Mouse (Mus musculus) heart, postnatal 4 days (tissue): Measurements from ENCODE around the gene Gm21698. TPM values are rescaled to one million over a fixed set of nuclear protein-coding genes. Genes with fewer than 3 reads are reported as not detected.
"Not testable (repeated sequence)": the region's sequence is repeated elsewhere in the genome, so short reads cannot be mapped to it uniquely, and the experiment has no call there.

Experiments used
- DNase-seq: peaks from one replicate; pipeline ENCODE4 v3.0.0; 2021
- total RNA-seq, 2 experiments: library from RNA; stranded (reverse); gene quantifications; 2 replicates each; pipeline ENCODE4 v1.2.3; 2021

Gene Gm21698
- not detected for total RNA-seq

DNA sequence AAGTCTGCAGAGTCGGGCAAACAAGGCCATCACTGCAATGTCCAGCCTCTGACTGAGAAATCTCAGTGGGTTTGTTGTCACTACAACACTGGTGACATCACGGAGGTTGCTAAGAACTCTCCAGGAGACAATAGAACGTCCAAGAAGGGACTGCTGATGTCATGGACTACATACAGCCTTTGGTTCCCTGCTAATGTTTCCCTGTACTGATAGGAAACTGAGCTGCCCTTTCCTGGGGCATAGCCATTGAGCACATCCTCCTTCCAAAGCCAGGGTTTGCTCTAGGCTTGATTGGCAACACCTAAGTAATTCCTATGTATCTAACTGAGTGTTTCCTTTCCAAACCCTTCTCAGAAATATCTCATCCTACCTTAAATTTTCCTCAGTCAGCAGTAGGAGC is at the start of gene Gm21698:
Gene Gm21698 (minus strand): TSS at position 101 of the 400 bp plus-strand sequence.
- not testable (repeated sequence) for DNase-seq

DNA sequence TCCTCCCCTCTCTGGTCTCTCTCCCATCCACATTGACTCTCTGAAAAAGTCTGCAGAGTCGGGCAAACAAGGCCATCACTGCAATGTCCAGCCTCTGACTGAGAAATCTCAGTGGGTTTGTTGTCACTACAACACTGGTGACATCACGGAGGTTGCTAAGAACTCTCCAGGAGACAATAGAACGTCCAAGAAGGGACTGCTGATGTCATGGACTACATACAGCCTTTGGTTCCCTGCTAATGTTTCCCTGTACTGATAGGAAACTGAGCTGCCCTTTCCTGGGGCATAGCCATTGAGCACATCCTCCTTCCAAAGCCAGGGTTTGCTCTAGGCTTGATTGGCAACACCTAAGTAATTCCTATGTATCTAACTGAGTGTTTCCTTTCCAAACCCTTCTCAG is 34.4 kb upstream of the Gm21698 start, which contains the start of gene Gm5862:
Gene Gm5862 (minus strand): TSS at position 101 of the 400 bp plus-strand sequence.
- DNase-seq = not testable (repeated sequence)

- not testable (repeated sequence) for DNase-seq
Measured at GRCm38 (mm10) chr5:26007697-26008096, 19.2 kb upstream of the Gm21698 start.

- peak; percentile 5 for DNase-seq
Measured at GRCm38 (mm10) chr5:26006937-26007695, 18.7 kb upstream of the Gm21698 start.

GRCm38 (mm10) chr5:26004698-26005097 is 16.2 kb upstream of the Gm21698 start, which contains the start of gene Gm1979:
Gm1979 (minus strand) TSS chr5:26004798.
- DNase-seq = not testable (repeated sequence)

GRCm38 (mm10) chr5:25972563-25972962 is 15.9 kb downstream of the Gm21698 start, which contains the start of gene Gm21680:
Gm21680 (minus strand) TSS chr5:25972663.
- DNase-seq = not testable (repeated sequence)

DNA sequence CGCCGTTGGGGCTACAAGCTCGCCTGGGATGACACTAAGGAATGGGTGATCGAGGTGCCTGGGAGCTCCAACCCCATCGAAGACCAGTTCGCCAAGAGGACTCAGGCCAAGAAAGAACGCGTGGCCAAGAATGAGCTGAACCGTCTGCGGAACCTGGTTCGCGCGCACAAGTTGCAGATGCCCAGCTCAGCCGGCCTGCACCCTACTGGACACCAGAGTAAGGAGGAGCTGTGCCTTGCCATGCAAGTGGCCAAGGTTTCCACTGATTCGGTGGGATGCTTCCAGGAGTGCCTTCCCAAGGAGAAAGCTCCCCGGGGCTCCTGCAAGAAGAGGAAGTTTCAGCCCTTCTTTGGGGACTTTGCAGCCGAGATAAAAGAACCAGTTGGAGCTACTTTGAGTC is 31.4 kb downstream of the Gm21698 start:
- not testable (repeated sequence) for DNase-seq

DNA sequence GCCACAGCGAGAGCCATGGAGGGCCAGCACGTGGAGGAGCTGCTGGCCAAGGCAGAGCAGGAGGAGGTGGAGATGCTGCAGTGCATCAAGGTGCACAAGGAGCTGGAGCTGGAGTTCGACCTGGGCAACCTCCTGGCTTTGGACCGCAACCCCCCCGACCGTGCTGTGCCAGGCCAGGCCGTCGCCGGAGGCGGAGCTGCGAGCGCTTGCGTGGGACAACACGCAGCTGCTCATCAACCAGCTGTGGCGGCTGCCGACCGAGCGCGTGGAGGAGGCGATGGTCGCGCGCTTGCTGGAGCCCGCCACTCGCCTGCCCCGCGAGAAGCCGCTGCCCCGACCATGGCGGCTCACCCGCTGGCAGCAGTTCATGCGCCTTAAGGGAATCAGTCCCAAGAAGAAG is 31.8 kb downstream of the Gm21698 start:
- DNase-seq = not testable (repeated sequence)

DNA sequence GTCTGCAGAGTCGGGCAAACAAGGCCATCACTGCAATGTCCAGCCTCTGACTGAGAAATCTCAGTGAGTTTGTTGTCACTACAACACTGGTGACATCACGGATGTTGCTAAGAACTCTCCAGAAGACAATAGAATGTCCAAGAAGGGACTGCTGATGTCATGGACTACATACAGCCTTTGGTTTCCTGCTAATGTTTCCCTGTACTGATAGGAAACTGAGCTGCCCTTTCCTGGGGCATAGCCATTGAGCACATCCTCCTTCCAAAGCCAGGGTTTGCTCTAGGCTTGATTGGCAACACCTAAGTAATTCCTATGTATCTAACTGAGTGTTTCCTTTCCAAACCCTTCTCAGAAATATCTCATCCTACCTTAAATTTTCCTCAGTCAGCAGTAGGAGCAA is 34.1 kb downstream of the Gm21698 start, which contains the start of gene Gm21671:
Gene Gm21671 (minus strand): TSS at position 101 of the 400 bp plus-strand sequence.
- DNase-seq = not testable (repeated sequence)

DNA sequence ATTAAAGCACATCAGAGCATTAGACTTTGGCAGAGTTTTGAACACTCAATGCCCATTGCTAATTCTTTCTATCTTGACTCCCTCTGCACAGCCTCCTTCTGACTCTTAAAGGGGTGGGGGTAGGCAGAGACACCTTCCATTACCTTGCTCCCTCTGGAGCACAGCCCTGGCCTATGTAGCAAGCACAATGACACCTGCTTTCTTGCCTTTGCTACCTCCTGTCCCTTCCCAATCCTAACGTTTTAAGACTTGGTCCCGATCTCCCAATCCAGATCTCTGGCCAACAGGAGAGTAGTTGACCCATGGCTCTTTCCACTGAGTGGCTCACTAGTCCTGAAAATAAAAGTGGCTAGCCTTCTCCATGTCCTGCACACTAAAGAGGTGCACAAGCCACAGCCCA is 43.1 kb downstream of the Gm21698 start:
- not testable (repeated sequence) for DNase-seq

DNA sequence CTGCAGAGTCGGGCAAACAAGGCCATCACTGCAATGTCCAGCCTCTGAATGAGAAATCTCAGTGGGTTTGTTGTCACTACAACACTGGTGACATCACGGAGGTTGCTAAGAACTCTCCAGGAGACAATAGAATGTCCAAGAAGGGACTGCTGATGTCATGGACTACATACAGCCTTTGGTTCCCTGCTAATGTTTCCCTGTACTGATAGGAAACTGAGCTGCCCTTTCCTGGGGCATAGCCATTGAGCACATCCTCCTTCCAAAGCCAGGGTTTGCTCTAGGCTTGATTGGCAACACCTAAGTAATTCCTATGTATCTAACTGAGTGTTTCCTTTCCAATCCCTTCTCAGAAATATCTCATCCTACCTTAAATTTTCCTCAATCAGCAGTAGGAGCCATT is 46.2 kb downstream of the Gm21698 start, which contains the start of gene Gm21663:
Gene Gm21663 (minus strand): TSS at position 101 of the 400 bp plus-strand sequence.
- not testable (repeated sequence) for DNase-seq

Other genes starting within 250 kb of the Gm21698 start
- gene Actr3b, start 228.7 kb downstream of the Gm21698 start, total RNA-seq = 10 to 100 TPM; 18.2 to 20.3 TPM
- not detected for gene Gm21663, start 46.3 kb downstream of the Gm21698 start, total RNA-seq
- not detected for gene Gm21671, start 34.2 kb downstream of the Gm21698 start, total RNA-seq
- not detected for gene Gm21680, start 16.0 kb downstream of the Gm21698 start, total RNA-seq
- not detected for gene Gm1979, start 16.1 kb upstream of the Gm21698 start, total RNA-seq
- not detected for gene Gm5862, start 34.3 kb upstream of the Gm21698 start, total RNA-seq
- not detected for gene Speer4a, start 50.9 kb upstream of the Gm21698 start, total RNA-seq
- gene Gm7347, start 69.9 kb upstream of the Gm21698 start, total RNA-seq = not detected
- not detected for gene Gm10471, start 100.6 kb upstream of the Gm21698 start, total RNA-seq
- not detected for gene 5031410I06Rik, start 116.7 kb upstream of the Gm21698 start, total RNA-seq
- not detected for gene Gm10220, start 132.8 kb upstream of the Gm21698 start, total RNA-seq